Mouse (Mus musculus) kidney, adult 2 months (tissue): Measurements from ENCODE around the gene Mgat4d.

Experiments used
- CTCF ChIP-seq: fragments of 200-500 bp; conservative IDR thresholded peaks from 2 replicates; pipeline ENCODE4 v1.5.1; 2011; ENCODE audit warnings: low read depth, mild to moderate bottlenecking, control low read depth, low read length, moderate library complexity, mixed read lengths; ENCODE audit not compliant: insufficient read depth, insufficient read length
- POLR2A ChIP-seq: fragments of 200-500 bp; IDR thresholded peaks from one replicate; pipeline ENCODE4 v1.6.1; 2011; ENCODE audit warnings: low read depth, low read length, control low read depth

DNA sequence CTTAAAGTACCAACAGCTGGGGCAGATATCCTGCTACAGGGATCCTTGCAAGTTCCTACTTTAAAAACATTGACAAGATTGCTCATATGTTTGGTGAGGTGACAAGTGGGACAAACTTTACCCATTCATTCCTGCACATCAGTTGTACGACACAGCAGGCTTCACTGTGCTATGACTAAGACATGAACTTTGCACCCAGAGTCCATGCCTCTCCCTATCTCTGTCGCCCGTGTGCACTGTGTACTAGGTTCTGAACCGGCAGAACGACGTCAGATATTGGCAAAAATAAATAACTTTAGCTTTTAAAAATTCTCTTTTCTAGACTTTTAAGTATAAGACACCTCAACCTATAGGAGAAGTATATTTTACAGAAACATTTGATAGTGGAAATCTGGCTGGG lies 48.4 kb downstream of the Mgat4d start:
- TF ChIP-seq POLR2A (no peak), CTCF (no peak)
